Mouse (Mus musculus): ENCODE measurements at regions not wholly inside any gene's neighbourhood (a gene's known extent, or its start where the extent isn't known, plus 50 kb on each side); places are given as distances from the start of the nearest gene placed in this dataset.
"Not testable (repeated sequence)": the region's sequence is repeated elsewhere in the genome, so short reads cannot be mapped to it uniquely, and the experiment has no call there.

GRCm38 (mm10) chr5:77804113-77804512 is 396.3 kb upstream of the Igfbp7 start:
- TF ChIP-seq GATA1 (IDR thresholded peaks at IDR 0.05; ENCODE audit: low read length), result no peak
- no peak for TF ChIP-seq TAL1 (IDR thresholded peaks at IDR 0.05; ENCODE audit: low read length)
- no peaks in the 10 kb centered on the region for H3K4me1 ChIP-seq (ENCODE audit: control insufficient read depth)
- no peak overlapping the region for H3K4me3 ChIP-seq (replicated peaks)

GRCm38 (mm10) chr5:77803562-77803961 is 395.7 kb upstream of the Igfbp7 start:
- Histone ChIP-seq H3K36me3 (ENCODE audit: control insufficient read depth) (no peaks in the 10 kb centered on the region), H3K27me3 (ENCODE audit: control insufficient read depth) (no peaks in the 10 kb centered on the region), H3K4me1 (ENCODE audit: control insufficient read depth) (no peaks in the 10 kb centered on the region), H3K4me3 (replicated peaks) (no peak overlapping the region), H3K9me3 (ENCODE audit: control insufficient read depth, low read length) (peaks cover 2% of the 10 kb centered on the region)
- TF ChIP-seq TAL1 (IDR thresholded peaks at IDR 0.05; ENCODE audit: low read length) (no peak), GATA1 (IDR thresholded peaks at IDR 0.05; ENCODE audit: low read length) (no peak)

More at GRCm38 (mm10) chr5:77804113-77804512, 396.3 kb upstream of the Igfbp7 start:
- Histone ChIP-seq H3K9me3 (ENCODE audit: control insufficient read depth, low read length) (peaks cover 6% of the 10 kb centered on the region), H3K36me3 (ENCODE audit: control insufficient read depth) (no peaks in the 10 kb centered on the region), H3K27me3 (ENCODE audit: control insufficient read depth) (no peaks in the 10 kb centered on the region)

- TF ChIP-seq GATA1 (IDR thresholded peaks at IDR 0.05; ENCODE audit: low read length) (no peak), TAL1 (IDR thresholded peaks at IDR 0.05; ENCODE audit: low read length) (no peak)
- H3K27me3 ChIP-seq (ENCODE audit: control insufficient read depth), result no peaks in the 10 kb centered on the region
- no peaks in the 10 kb centered on the region for H3K36me3 ChIP-seq (ENCODE audit: control insufficient read depth)
- peaks cover 8% of the 10 kb centered on the region for H3K9me3 ChIP-seq (ENCODE audit: control insufficient read depth, low read length)
- no peaks in the 10 kb centered on the region for H3K4me1 ChIP-seq (ENCODE audit: control insufficient read depth)
- no peak overlapping the region for H3K4me3 ChIP-seq (replicated peaks)
Observed at GRCm38 (mm10) chr5:77796960-77797359, 389.1 kb upstream of the Igfbp7 start.

- Histone ChIP-seq H3K9me3 (ENCODE audit: control insufficient read depth, low read length) (peaks cover 8% of the 10 kb centered on the region), H3K36me3 (ENCODE audit: control insufficient read depth) (no peaks in the 10 kb centered on the region), H3K27me3 (ENCODE audit: control insufficient read depth) (no peaks in the 10 kb centered on the region), H3K4me3 (replicated peaks) (no peak overlapping the region), H3K4me1 (ENCODE audit: control insufficient read depth) (no peaks in the 10 kb centered on the region)
- TF ChIP-seq TAL1 (IDR thresholded peaks at IDR 0.05; ENCODE audit: low read length) (no peak), GATA1 (IDR thresholded peaks at IDR 0.05; ENCODE audit: low read length) (no peak)
Observed at GRCm38 (mm10) chr5:77795766-77796165, 387.9 kb upstream of the Igfbp7 start.

GRCm38 (mm10) chr5:77783953-77784352 is 376.1 kb upstream of the Igfbp7 start:
- TF ChIP-seq GATA1 (IDR thresholded peaks at IDR 0.05; ENCODE audit: low read length) (no peak), TAL1 (IDR thresholded peaks at IDR 0.05; ENCODE audit: low read length) (no peak)
- no peak overlapping the region for H3K4me3 ChIP-seq (replicated peaks)
- H3K36me3 ChIP-seq (ENCODE audit: control insufficient read depth), result no peaks in the 10 kb centered on the region
- H3K4me1 ChIP-seq (ENCODE audit: control insufficient read depth), result no peaks in the 10 kb centered on the region
- peaks cover 20% of the 10 kb centered on the region for H3K9me3 ChIP-seq (ENCODE audit: control insufficient read depth, low read length)
- no peaks in the 10 kb centered on the region for H3K27me3 ChIP-seq (ENCODE audit: control insufficient read depth)

GRCm38 (mm10) chr5:77762426-77763042 is 354.7 kb upstream of the Igfbp7 start:
- H3K36me3 ChIP-seq (ENCODE audit: control insufficient read depth), result no peaks in the 10 kb centered on the region

GRCm38 (mm10) chr5:77762013-77762412 is 354.2 kb upstream of the Igfbp7 start:
- Histone ChIP-seq H3K9me3 (ENCODE audit: control insufficient read depth, low read length) (peaks cover 8% of the 10 kb centered on the region), H3K4me3 (replicated peaks) (no peak overlapping the region), H3K27me3 (ENCODE audit: control insufficient read depth) (no peaks in the 10 kb centered on the region), H3K4me1 (ENCODE audit: control insufficient read depth) (no peaks in the 10 kb centered on the region), H3K36me3 (ENCODE audit: control insufficient read depth) (no peaks in the 10 kb centered on the region)
- TF ChIP-seq TAL1 (IDR thresholded peaks at IDR 0.05; ENCODE audit: low read length) (no peak), GATA1 (IDR thresholded peaks at IDR 0.05; ENCODE audit: low read length) (no peak)

More at GRCm38 (mm10) chr5:77762426-77763042, 354.7 kb upstream of the Igfbp7 start:
- Histone ChIP-seq H3K4me1 (ENCODE audit: control insufficient read depth) (no peaks in the 10 kb centered on the region), H3K27me3 (ENCODE audit: control insufficient read depth) (no peaks in the 10 kb centered on the region), H3K4me3 (replicated peaks) (no peak overlapping the region), H3K9me3 (ENCODE audit: control insufficient read depth, low read length) (peaks cover 7% of the 10 kb centered on the region)
- no peak for TF ChIP-seq GATA1 (IDR thresholded peaks at IDR 0.05; ENCODE audit: low read length)
- no peak for TF ChIP-seq TAL1 (IDR thresholded peaks at IDR 0.05; ENCODE audit: low read length)

GRCm38 (mm10) chr5:77748933-77749332 is 341.1 kb upstream of the Igfbp7 start:
- H3K4me3 ChIP-seq (replicated peaks), result no peak overlapping the region
- H3K27me3 ChIP-seq (ENCODE audit: control insufficient read depth), result no peaks in the 10 kb centered on the region
- TF ChIP-seq TAL1 (IDR thresholded peaks at IDR 0.05; ENCODE audit: low read length) (no peak), GATA1 (IDR thresholded peaks at IDR 0.05; ENCODE audit: low read length) (no peak)
- H3K4me1 ChIP-seq (ENCODE audit: control insufficient read depth), result no peaks in the 10 kb centered on the region
- no peaks in the 10 kb centered on the region for H3K36me3 ChIP-seq (ENCODE audit: control insufficient read depth)
- peaks cover 9% of the 10 kb centered on the region for H3K9me3 ChIP-seq (ENCODE audit: control insufficient read depth, low read length)

- Histone ChIP-seq H3K36me3 (ENCODE audit: control insufficient read depth) (no peaks in the 10 kb centered on the region), H3K4me3 (replicated peaks) (no peak overlapping the region)
- TF ChIP-seq TAL1 (IDR thresholded peaks at IDR 0.05; ENCODE audit: low read length) (no peak), GATA1 (IDR thresholded peaks at IDR 0.05; ENCODE audit: low read length) (no peak)
Observed at GRCm38 (mm10) chr5:77746604-77747003, 338.8 kb upstream of the Igfbp7 start.

GRCm38 (mm10) chr5:77743467-77743866 is 335.6 kb upstream of the Igfbp7 start:
- TF ChIP-seq GATA1 (IDR thresholded peaks at IDR 0.05; ENCODE audit: low read length), result no peak
- TF ChIP-seq TAL1 (IDR thresholded peaks at IDR 0.05; ENCODE audit: low read length), result no peak
- Histone ChIP-seq H3K9me3 (ENCODE audit: control insufficient read depth, low read length) (peaks cover 18% of the 10 kb centered on the region), H3K27me3 (ENCODE audit: control insufficient read depth) (no peaks in the 10 kb centered on the region)

More at GRCm38 (mm10) chr5:77746604-77747003, 338.8 kb upstream of the Igfbp7 start:
- Histone ChIP-seq H3K27me3 (ENCODE audit: control insufficient read depth) (no peaks in the 10 kb centered on the region), H3K9me3 (ENCODE audit: control insufficient read depth, low read length) (peaks cover 15% of the 10 kb centered on the region), H3K4me1 (ENCODE audit: control insufficient read depth) (no peaks in the 10 kb centered on the region)

GRCm38 (mm10) chr5:77730286-77730685 is 322.4 kb upstream of the Igfbp7 start:
- not testable (repeated sequence) for H3K27me3 ChIP-seq (ENCODE audit: control insufficient read depth); H3K4me3 ChIP-seq (replicated peaks); H3K4me1 ChIP-seq (ENCODE audit: control insufficient read depth); H3K36me3 ChIP-seq (ENCODE audit: control insufficient read depth); H3K9me3 ChIP-seq (ENCODE audit: control insufficient read depth, low read length)

More at GRCm38 (mm10) chr5:77743467-77743866, 335.6 kb upstream of the Igfbp7 start:
- Histone ChIP-seq H3K36me3 (ENCODE audit: control insufficient read depth) (no peaks in the 10 kb centered on the region), H3K4me1 (ENCODE audit: control insufficient read depth) (no peaks in the 10 kb centered on the region), H3K4me3 (replicated peaks) (no peak overlapping the region)
